ENCODE assay signal across 9 mouse cellular contexts in the genomic region with DNA sequence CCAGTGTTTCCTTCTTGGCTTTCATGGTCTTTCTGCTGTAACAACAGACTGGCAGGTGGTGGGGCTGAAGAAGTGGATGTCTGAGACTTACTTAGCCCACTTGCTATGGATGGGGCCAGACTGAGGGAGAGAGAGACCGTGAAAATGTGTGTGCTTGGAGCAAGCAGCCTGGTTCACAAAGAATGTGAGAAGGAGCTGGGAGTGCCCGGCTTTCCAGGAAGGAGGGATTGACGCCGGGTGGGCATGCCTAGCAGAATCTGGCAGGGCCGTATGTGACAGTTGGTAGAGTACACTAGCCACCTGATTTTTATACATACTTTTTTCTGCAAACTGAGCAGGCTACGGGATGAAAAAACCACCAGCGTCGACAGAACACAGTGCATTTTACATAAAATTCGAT. TPM values are rescaled to one million over a fixed set of nuclear protein-coding genes. Genes with fewer than 3 reads are reported as not detected.
DNase-seq lines count a peak whose midpoint lies in the region; ATAC-seq and TF ChIP-seq lines count a peak whose summit lies in the region.
"Had no signal": no experiment of that assay in that cellular context is flagged by ENCODE, and none has a peak within 500 bp of the region (broad histone marks: within the 10 kb centered on the region; RNA-seq: fewer than 3 reads in every experiment).

No protein-coding gene starts in this region.

- TF ChIP-seq POLR2A in lung, adult 2 months (IDR thresholded peaks at IDR 0.05; ENCODE audit: borderline replicate concordance, extremely low read depth, low read depth, low read length): no peak

- TF ChIP-seq CTCF in lung, postnatal 0 days (IDR thresholded peaks at IDR 0.05): no peak
- TF ChIP-seq CTCF in lung, adult 2 months (IDR thresholded peaks at IDR 0.05; ENCODE audit: insufficient read depth, low read length): no peak

- peak overlapping the region; percentile 48 for H3K4me2 ChIP-seq in lung, postnatal 0 days (replicated peaks; ENCODE audit: low read depth, low read length)
- H3K4me2 ChIP-seq in intestine, embryonic 15.5 days (replicated peaks): peak overlapping the region; percentile 54
- peak overlapping the region; percentile 39 for H3K4me2 ChIP-seq in stomach, embryonic 14.5 days (replicated peaks; ENCODE audit: low read depth, low read length)

- ATAC-seq in lung, postnatal 0 days: no peak
- no peak for ATAC-seq in intestine, embryonic 15.5 days
- ATAC-seq in stomach, embryonic 14.5 days (ENCODE audit: insufficient number of reproducible peaks, insufficient read depth, low FRiP score, low read depth): no peak

- no peaks in the 10 kb centered on the region for H3K27me3 ChIP-seq in lung, postnatal 0 days (replicated peaks; ENCODE audit: insufficient read depth, low read length)
- peaks cover 11% of the 10 kb centered on the region for H3K27me3 ChIP-seq in intestine, embryonic 15.5 days (replicated peaks)
- H3K27me3 ChIP-seq in stomach, embryonic 14.5 days (ENCODE audit: control insufficient read depth, insufficient read depth, low read length): 0 out of 2 replicates have a peak, but pooled peaks cover 5% of the 10 kb centered on the region

- TF ChIP-seq EP300 in lung, postnatal 0 days (IDR thresholded peaks at IDR 0.05): no peak

- 33% methylated on average over 9 of the region's 9 CpGs for WGBS in lung, postnatal 0 days
- WGBS in lung, adult 2 months: 35% methylated on average over 9 of the region's 9 CpGs
- WGBS in intestine, embryonic 15.5 days: 36% methylated on average over 9 of the region's 9 CpGs
- 40% methylated on average over 9 of the region's 9 CpGs for WGBS in stomach, embryonic 14.5 days

- no peaks in the 10 kb centered on the region for H3K4me1 ChIP-seq in lung, postnatal 0 days (ENCODE audit: insufficient read depth, low read depth, low read length)
- no peaks in the 10 kb centered on the region for H3K4me1 ChIP-seq in lung, adult 2 months (ENCODE audit: control insufficient read depth, insufficient read depth, low read length)
- H3K4me1 ChIP-seq in intestine, embryonic 15.5 days (replicated peaks): peaks cover 16% of the 10 kb centered on the region; the same call in 1 of the 2 replicates
- H3K4me1 ChIP-seq in stomach, embryonic 14.5 days (ENCODE audit: control insufficient read depth, insufficient read depth, low read length): no peaks in the 10 kb centered on the region

- no peaks in the 10 kb centered on the region for H3K36me3 ChIP-seq in lung, postnatal 0 days (ENCODE audit: insufficient read depth, low read length)
- H3K36me3 ChIP-seq in intestine, embryonic 15.5 days: no peaks in the 10 kb centered on the region
- H3K36me3 ChIP-seq in stomach, embryonic 14.5 days (ENCODE audit: control insufficient read depth, insufficient read depth, low read length): no peaks in the 10 kb centered on the region

- no peak overlapping the region for H3K27ac ChIP-seq in lung, postnatal 0 days (ENCODE audit: low read length)
- no peak overlapping the region for H3K27ac ChIP-seq in intestine, embryonic 15.5 days
- H3K27ac ChIP-seq in stomach, embryonic 14.5 days (ENCODE audit: low read length): no peak overlapping the region

- H3K9me3 ChIP-seq in lung, postnatal 0 days (ENCODE audit: low read length): no peaks in the 10 kb centered on the region
- no peaks in the 10 kb centered on the region for H3K9me3 ChIP-seq in intestine, embryonic 15.5 days
- no peaks in the 10 kb centered on the region for H3K9me3 ChIP-seq in stomach, embryonic 14.5 days (ENCODE audit: control insufficient read depth, low read depth, low read length)

- H3K4me3 ChIP-seq in lung, postnatal 0 days (ENCODE audit: low read depth, low read length): 0 out of 2 replicates have a peak overlapping the region, but pooled peaks have one; percentile 10
- H3K4me3 ChIP-seq in lung, adult 2 months (replicated peaks; ENCODE audit: extremely low read depth, low read depth, low read length): no peak overlapping the region
- peak overlapping the region; percentile 19; the same call in 1 of the 2 replicates for H3K4me3 ChIP-seq in intestine, embryonic 15.5 days (replicated peaks)
- H3K4me3 ChIP-seq in stomach, embryonic 14.5 days (ENCODE audit: low read depth, low read length): peak overlapping the region; percentile 17

- DNase-seq in cerebellum, postnatal 10 days: peak; percentile 47 to 58
- no peak for DNase-seq in cerebellum, adult 11-12 months
- DNase-seq in lung, postnatal 0 days (ENCODE audit: low spot score): peak; percentile 32
- DNase-seq in lung, adult 2 months: no peak
- no peak for DNase-seq in cerebellum, adult 9-10 months
- no peak for DNase-seq in thymus, postnatal 10 days (ENCODE audit: low spot score in 2 of 2)

- H3K9ac ChIP-seq in lung, postnatal 0 days (replicated peaks; ENCODE audit: low read depth): no peak overlapping the region
- no peak overlapping the region for H3K9ac ChIP-seq in intestine, embryonic 15.5 days
- no peak overlapping the region for H3K9ac ChIP-seq in stomach, embryonic 14.5 days (replicated peaks; ENCODE audit: low read depth, low read length)

RNA-seq across cellular contexts. Expression of a gene that starts 0.5 kb away (rescaled TPM):
- 21.7 and 23.9 TPM in 2 replicates for polyA plus RNA-seq in lung, postnatal 0 days (2015; fragmentation: Nextera tagmentation; extraction: Ambion mirVana)
- polyA plus RNA-seq in lung, adult 2 months (2012; rRNA removed): 24.4 and 25.3 TPM in 2 replicates
- polyA plus RNA-seq in intestine, embryonic 15.5 days (2015; fragmentation: Nextera tagmentation; extraction: Ambion mirVana): not detected in 2 replicates
- not detected in 2 replicates for polyA plus RNA-seq in stomach, embryonic 14.5 days (2014; fragmentation: Nextera tagmentation; extraction: Ambion mirVana)
- polyA plus RNA-seq: liver, embryonic 16.5 days had no signal

RNA-seq across cellular contexts. Expression of a gene that starts 4.6 kb away (rescaled TPM):
- 0.10 and 0.12 TPM in 2 replicates for polyA plus RNA-seq in lung, postnatal 0 days (2015; fragmentation: Nextera tagmentation; extraction: Ambion mirVana)
- 0.26 TPM in 2 replicates for polyA plus RNA-seq in lung, adult 2 months (2012; rRNA removed)
- polyA plus RNA-seq in intestine, embryonic 15.5 days (2015; fragmentation: Nextera tagmentation; extraction: Ambion mirVana): 0.66 and 0.84 TPM in 2 replicates
- polyA plus RNA-seq in stomach, embryonic 14.5 days (2014; fragmentation: Nextera tagmentation; extraction: Ambion mirVana): 0.34 and 0.48 TPM in 2 replicates
- polyA plus RNA-seq: liver, embryonic 16.5 days had no signal

Comparison
In these comparisons a context has a peak if more than half of its experiments do, and no peak if none do; other contexts are left out.
1. DNase-seq: peak in cerebellum, postnatal 10 days (2 of 2) and lung, postnatal 0 days (single experiment); none in cerebellum, adult 11-12 months (single experiment), lung, adult 2 months (single experiment), cerebellum, adult 9-10 months (single experiment) and thymus, postnatal 10 days (0 of 2).
2. RNA of a gene that starts 0.5 kb away (polyA plus RNA-seq): 24.4 to 25.3 TPM in lung, adult 2 months and 21.7 to 23.9 TPM in lung, postnatal 0 days; not detected in intestine, embryonic 15.5 days and not detected in stomach, embryonic 14.5 days; every median in the first group is over 10 times any median in the second.
3. Peak in every context shown above with its lines, with median percentiles within 50 percentile points of each other: H3K4me2 ChIP-seq.